In the genomic region with DNA sequence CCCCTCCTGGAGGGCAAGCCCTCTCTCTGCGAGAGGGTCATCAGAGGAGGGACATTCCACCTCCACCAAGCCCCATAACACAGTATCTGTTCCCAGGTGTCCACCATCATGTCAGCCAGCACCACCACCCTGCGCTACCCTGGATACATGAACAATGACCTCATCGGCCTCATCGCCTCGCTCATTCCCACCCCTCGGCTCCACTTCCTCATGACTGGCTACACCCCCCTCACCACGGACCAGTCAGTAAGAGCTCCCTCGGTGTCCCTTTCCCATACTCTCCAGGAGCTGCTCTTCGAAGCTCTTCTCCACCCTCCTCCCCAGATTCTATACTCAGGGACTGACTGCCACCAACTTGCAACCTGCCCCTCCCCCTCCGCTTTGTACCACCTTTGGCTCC, we compare ENCODE assay signal across 1 mouse cellular context. TPM values are rescaled to one million over a fixed set of nuclear protein-coding genes. Genes with fewer than 3 reads are reported as not detected.
"Had no signal": no experiment of that assay in that cellular context is flagged by ENCODE, and none has a peak within 500 bp of the region (broad histone marks: within the 10 kb centered on the region; RNA-seq: fewer than 3 reads in every experiment).

No protein-coding gene starts in this region.

RNA-seq across cellular contexts. Expression of a gene that starts 10.2 kb away (rescaled TPM):
- total RNA-seq: neutrophil, adult 5-6 weeks had no signal

RNA-seq across cellular contexts. Expression of a gene that starts 15.1 kb away (rescaled TPM):
- total RNA-seq: neutrophil, adult 5-6 weeks had no signal
